Mouse (Mus musculus) heart, postnatal 36 days (tissue): Measurements from ENCODE around the gene Haus6. TPM values are rescaled to one million over a fixed set of nuclear protein-coding genes. Genes with fewer than 3 reads are reported as not detected.

Experiments used
- DNase-seq, 2 experiments: peaks; one replicate each; pipeline ENCODE4 v3.0.0; 2021 to 2022
- intact Hi-C: fragments of 180-260 bp; cut with DNase I; formaldehyde crosslinking; loops from one replicate; pipeline ENCODE4 v1.15.1; 2025
- total RNA-seq, 2 experiments: library from RNA; stranded (reverse); gene quantifications; 2 replicates each; pipeline ENCODE4 v1.2.3; 2021

Gene Haus6
- total RNA-seq, 2 experiments from 2014 or later: 3.9 to 8.1 TPM

DNA sequence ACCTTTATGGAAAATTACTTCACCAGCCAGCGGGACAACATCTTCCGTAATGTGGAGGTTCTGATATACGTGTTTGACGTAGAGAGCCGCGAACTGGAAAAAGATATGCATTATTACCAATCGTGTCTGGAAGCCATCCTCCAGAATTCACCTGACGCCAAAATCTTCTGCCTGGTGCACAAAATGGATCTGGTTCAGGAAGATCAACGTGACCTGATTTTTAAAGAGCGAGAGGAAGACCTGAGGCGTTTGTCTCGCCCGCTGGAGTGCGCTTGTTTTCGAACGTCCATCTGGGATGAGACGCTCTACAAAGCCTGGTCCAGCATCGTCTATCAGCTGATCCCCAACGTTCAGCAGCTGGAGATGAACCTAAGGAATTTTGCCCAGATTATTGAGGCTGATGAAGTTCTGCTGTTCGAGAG is 35.7 kb downstream of the Haus6 start:
- intact Hi-C loops: loop anchor here (5.0 to 10.0 kb wide), 2 partner anchors 171 to 279 kb away; partner anchors contain the start of genes Dennd4c and Rps6
- DNase-seq: peak; percentile 6 to 17

GRCm38 (mm10) chr4:86575283-86575983 is 36.4 kb downstream of the Haus6 start, which contains the start of gene Rraga:
Gene Rraga, plus strand, starts transcription at chr4:86575668.
- DNase-seq: peak; percentile 97 to 98
- intact Hi-C loops: loop anchor here (1.0 to 10.0 kb wide), 4 partner anchors 35 to 279 kb away; partner anchors contain the start of genes Dennd4c and Rps6

DNA sequence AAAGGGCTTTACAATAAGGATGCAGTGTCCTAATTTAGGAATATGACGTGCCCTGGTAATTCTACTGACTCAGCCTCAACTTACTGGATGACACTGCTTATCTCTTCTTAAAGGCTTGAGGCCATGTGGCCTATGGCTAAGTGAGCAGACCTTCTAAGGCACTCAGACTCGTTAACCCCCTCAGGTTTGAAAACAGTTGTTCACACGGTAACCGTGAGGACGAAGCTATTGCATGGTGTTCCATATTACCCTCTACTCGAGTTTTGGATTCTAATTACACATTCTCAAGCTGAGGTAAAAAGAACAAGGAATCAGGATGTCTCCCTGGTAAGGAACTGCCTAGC is 36.9 kb downstream of the Haus6 start:
- intact Hi-C loops: loop anchor here (1.0 to 10.0 kb wide), 4 partner anchors 36 to 280 kb away; partner anchors contain the start of genes Dennd4c and Rps6
- peak in 1 of 2 experiments; percentile 5 for DNase-seq

DNA sequence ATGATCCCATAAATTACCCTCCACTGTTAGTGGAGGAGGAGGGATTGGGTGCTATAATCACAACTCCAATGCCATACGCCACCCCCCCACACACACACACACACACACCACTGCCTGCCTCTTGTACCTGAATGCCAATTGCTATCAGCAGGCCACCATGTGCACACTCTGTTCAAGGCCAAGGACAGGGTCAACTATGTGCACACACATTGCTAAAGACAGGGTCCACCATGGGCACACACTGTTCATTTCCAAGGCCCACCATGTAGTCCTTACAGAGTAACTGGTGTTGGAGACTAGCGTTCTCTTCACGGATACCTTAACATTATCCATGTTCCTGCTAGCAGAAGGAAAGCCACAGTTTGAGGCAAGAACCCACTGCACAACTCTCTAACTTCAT is 50.8 kb downstream of the Haus6 start:
- intact Hi-C loops: no loop called here
- DNase-seq: no peak

DNA sequence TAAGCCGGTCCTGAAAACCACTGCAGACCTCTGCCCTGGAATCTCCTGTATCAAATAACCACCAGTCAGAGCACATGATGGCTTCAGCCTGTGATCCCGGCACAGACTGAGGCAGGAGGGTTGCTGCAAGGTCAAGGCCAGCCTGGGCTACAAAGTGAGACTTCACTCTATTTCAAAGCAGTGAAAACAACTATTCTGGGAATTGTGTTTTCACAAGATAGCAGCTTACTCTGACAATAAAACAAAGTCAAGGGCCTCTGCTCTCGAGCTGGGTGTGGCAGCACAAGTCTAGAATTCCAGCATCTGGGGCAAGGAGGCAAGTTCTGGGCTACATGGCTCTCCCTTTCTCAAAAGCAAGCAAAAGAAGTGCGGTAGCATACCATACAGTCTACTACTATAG is 52.8 kb downstream of the Haus6 start:
- DNase-seq: no peak
- intact Hi-C loops: loop anchor here (5.0 to 10.0 kb wide), 2 partner anchors 627 to 1154 kb away; no protein-coding TSS in a partner anchor

GRCm38 (mm10) chr4:86558228-86558627 is 53.6 kb downstream of the Haus6 start, which contains the start of gene Saxo1:
Gene Saxo1, minus strand, starts transcription at chr4:86558328.
- intact Hi-C loops: loop anchor here (5.0 to 10.0 kb wide), 2 partner anchors 626 to 1153 kb away; no protein-coding TSS in a partner anchor
- no peak for DNase-seq

DNA sequence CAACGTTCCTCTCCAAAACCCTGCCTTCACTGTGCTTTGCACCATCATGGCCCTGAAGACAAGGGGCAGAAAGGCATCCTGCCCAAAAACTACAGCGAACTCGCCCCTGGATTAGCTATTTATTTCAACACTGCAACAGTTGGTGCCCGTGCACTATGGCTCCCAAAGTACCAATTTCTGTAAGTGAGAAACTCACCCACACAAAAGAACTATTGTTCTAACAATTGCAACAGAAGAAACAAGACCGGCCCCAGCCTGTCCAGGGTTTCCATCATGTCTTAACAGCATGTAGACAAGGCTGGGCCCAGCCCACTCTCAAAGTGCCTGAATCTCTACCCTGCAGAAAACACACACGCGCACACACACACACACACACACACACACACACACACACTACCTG is 54.5 kb downstream of the Haus6 start:
- intact Hi-C loops: loop anchor here (5.0 to 10.0 kb wide), 2 partner anchors 625 to 1153 kb away; no protein-coding TSS in a partner anchor
- DNase-seq: no peak

GRCm38 (mm10) chr4:86555035-86555707 is 56.7 kb downstream of the Haus6 start:
- no peak for DNase-seq

GRCm38 (mm10) chr4:86548332-86548731 is 63.5 kb downstream of the Haus6 start:
- DNase-seq: no peak
- intact Hi-C loops: loop anchor here (10.0 kb wide), 1 partner anchor 504 kb away; no protein-coding TSS in a partner anchor

More at GRCm38 (mm10) chr4:86555035-86555707, 56.7 kb downstream of the Haus6 start:
- intact Hi-C loops: loop anchor here (1.0 to 10.0 kb wide), 3 partner anchors 623 to 1150 kb away; no protein-coding TSS in a partner anchor

- intact Hi-C loops: loop anchor here (10.0 kb wide), 1 partner anchor 501 kb away; no protein-coding TSS in a partner anchor
- peak in 1 of 2 experiments; percentile 8 for DNase-seq
Observed at GRCm38 (mm10) chr4:86545615-86546014, 66.2 kb downstream of the Haus6 start.

- DNase-seq: no peak
- intact Hi-C loops: loop anchor here (5.0 to 10.0 kb wide), 2 partner anchors 157 to 499 kb away; no protein-coding TSS in a partner anchor
Observed at GRCm38 (mm10) chr4:86543999-86544398, 67.9 kb downstream of the Haus6 start.

DNA sequence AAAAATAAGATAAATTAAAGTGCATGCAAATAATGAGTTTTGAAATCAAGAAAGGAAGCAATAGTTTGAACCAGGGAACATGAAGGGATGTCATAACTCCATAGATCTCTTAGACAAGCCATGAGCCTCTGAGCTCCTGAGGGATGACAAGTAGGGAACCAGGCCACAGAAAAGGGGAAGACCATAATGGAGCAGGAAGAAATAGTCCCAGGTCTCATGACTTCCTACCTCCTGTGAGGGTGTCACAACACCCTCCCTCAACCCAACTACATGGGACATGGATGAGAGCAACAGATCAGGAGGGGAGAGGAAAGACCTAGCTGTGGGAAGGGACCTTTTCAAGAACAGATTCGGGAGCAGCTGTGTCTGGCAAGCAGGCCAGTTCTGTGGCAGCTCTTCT is 70.3 kb downstream of the Haus6 start:
- intact Hi-C loops: loop anchor here (5.0 to 10.0 kb wide), 2 partner anchors 154 to 497 kb away; no protein-coding TSS in a partner anchor
- no peak for DNase-seq

DNA sequence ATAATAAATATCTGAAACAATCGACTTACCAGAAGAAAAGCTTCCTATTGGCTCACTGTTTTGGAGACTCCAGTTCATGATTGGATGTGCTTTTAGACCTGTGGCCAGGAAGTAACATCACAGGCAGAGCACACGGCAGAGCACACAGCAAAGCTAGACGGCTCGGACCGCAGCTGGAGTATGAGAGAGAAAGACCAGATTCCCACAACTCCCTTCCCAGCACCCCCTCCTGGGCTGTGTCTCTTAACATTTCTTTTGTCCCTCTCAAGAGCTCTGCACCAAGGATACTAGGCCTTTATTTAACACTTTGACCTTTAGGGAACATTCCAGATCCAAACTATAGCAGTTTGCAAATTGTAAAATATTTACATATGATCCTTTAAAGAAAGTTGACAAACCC is 72.9 kb downstream of the Haus6 start:
- no peak for DNase-seq
- intact Hi-C loops: loop anchor here (5.0 kb wide), 1 partner anchor 97 kb away; no protein-coding TSS in a partner anchor

GRCm38 (mm10) chr4:86537972-86538371 is 73.9 kb downstream of the Haus6 start:
- DNase-seq: peak; percentile 31 to 52
- intact Hi-C loops: loop anchor here (5.0 kb wide), 1 partner anchor 96 kb away; no protein-coding TSS in a partner anchor

- DNase-seq: no peak
- intact Hi-C loops: no loop called here
Observed at GRCm38 (mm10) chr4:86534091-86534481, 77.8 kb downstream of the Haus6 start.

DNA sequence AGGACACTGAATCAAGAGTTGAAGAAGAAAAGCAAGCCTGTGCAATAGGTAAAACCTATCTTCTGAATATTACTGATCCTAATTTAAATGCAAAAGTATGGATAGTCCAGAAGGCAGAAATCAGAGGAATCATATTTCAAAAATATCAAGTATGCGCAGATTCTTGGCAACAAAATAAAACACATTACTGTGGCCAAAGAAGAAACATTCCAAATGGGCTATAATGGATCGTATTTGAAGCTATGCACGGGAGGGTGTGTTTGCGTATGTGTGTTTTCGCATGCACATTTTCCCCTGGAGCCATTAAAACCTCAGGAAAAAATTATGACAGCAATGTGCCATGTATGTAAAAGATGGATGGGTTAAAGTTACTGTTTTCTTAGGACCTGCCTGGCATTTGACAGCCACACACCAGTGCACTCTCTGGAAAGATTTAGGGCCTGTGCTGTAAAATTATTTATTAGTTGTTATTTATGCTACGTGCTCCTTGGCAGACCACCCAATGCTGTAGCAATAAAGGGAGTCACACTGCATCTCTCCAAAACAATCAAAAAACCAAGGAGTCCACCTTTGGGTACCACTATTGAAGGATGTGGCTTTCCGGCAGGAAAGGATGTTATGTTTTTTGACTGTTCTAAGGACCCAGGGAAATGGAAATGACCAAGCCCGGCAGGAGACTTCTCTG is 78.3 kb downstream of the Haus6 start:
- DNase-seq: no peak
- intact Hi-C loops: no loop called here

GRCm38 (mm10) chr4:86529161-86529560 is 82.7 kb downstream of the Haus6 start:
- no peak for DNase-seq
- intact Hi-C loops: no loop called here
